Mouse (Mus musculus) hindbrain, embryonic 16.5 days (tissue): Measurements from ENCODE around the gene Aox2. TPM values are rescaled to one million over a fixed set of nuclear protein-coding genes. Genes with fewer than 3 reads are reported as not detected.

ENCODE experiments used
- ATAC-seq: fragments of 200-750 bp; cut with Nextera tagmentation; 2 replicates; pipeline ENCODE4 v1.8.0; 2017; ENCODE audit warnings: moderate TSS enrichment, moderate library complexity
- H3K27ac ChIP-seq: fragments of 300-500 bp; sonication (generic); 2 replicates; pipeline ENCODE4 v1.5.1; 2014; ENCODE audit warnings: low read depth, mild to moderate bottlenecking, control low read depth, low read length, moderate library complexity
- H3K27me3 ChIP-seq: fragments of 300-500 bp; sonication (generic); replicated peaks from 2 replicates; pipeline ENCODE4 v1.6.1; 2014; ENCODE audit warnings: low read length; ENCODE audit not compliant: control insufficient read depth, insufficient read depth
- H3K36me3 ChIP-seq: fragments of 300-500 bp; sonication (generic); 2 replicates; pipeline ENCODE4 v1.6.1; 2014; ENCODE audit warnings: mild to moderate bottlenecking, low read length, moderate library complexity, mixed read lengths; ENCODE audit not compliant: control insufficient read depth, insufficient read depth
- H3K4me1 ChIP-seq: fragments of 300-500 bp; sonication (generic); 2 replicates; pipeline ENCODE4 v1.6.1; 2014; ENCODE audit warnings: low read depth, low read length; ENCODE audit not compliant: control insufficient read depth, insufficient read depth
- H3K4me2 ChIP-seq: fragments of 300-500 bp; sonication (generic); 2 replicates; pipeline ENCODE4 v1.6.1; 2014; ENCODE audit warnings: mild to moderate bottlenecking, low read length, control low read depth, moderate library complexity
- H3K4me3 ChIP-seq: fragments of 300-500 bp; sonication (generic); 2 replicates; pipeline ENCODE4 v1.5.1; 2014; ENCODE audit warnings: mild to moderate bottlenecking, low read length, control low read depth, moderate library complexity
- H3K9ac ChIP-seq: fragments of 300-500 bp; sonication (generic); 2 replicates; pipeline ENCODE4 v1.6.1; 2014; ENCODE audit warnings: low read depth, mild to moderate bottlenecking, control low read depth, low read length, moderate library complexity
- H3K9me3 ChIP-seq: fragments of 300-500 bp; sonication (generic); 2 replicates; pipeline ENCODE4 v1.6.1; 2014; ENCODE audit warnings: mild to moderate bottlenecking, low read length, moderate library complexity; ENCODE audit not compliant: control insufficient read depth
- WGBS: fragments of 180-500 bp; shearing (Covaris S2); extraction: QIAGEN DNeasy Blood & Tissue Kit; methylation state at CpG from one replicate; pipeline ENCODE4 v1.1.7; 2014; 5-methylcytosine and 5-hydroxymethylcytosine counted together
- polyA plus RNA-seq: library from polyadenylated mRNA; unstranded; fragments of >200 nt; fragmentation: Nextera tagmentation; extraction: Ambion mirVana; gene quantifications from 2 replicates; pipeline ENCODE4 v1.2.1, GENCODE M21; 2015

Gene Aox2
- polyA plus RNA-seq, 1 experiment from 2014 or later: 0.09 TPM

GRCm38 (mm10) chr1:58280381-58280780 is 2.3 kb downstream of the Aox2 start:
- WGBS: 90% methylated on average over 4 of the region's 4 CpGs
- no peaks in the 10 kb centered on the region for H3K9me3 ChIP-seq
- H3K4me2 ChIP-seq: no peak overlapping the region
- no peak overlapping the region for H3K4me3 ChIP-seq
- ATAC-seq: no peak
- H3K27ac ChIP-seq: no peak overlapping the region
- H3K4me1 ChIP-seq: no peaks in the 10 kb centered on the region
- H3K27me3 ChIP-seq: no peaks in the 10 kb centered on the region
- no peaks in the 10 kb centered on the region for H3K36me3 ChIP-seq
- no peak overlapping the region for H3K9ac ChIP-seq

GRCm38 (mm10) chr1:58280939-58281624 is 3.0 kb downstream of the Aox2 start:
- WGBS: 80% methylated on average over 13 of the region's 13 CpGs
- no peaks in the 10 kb centered on the region for H3K4me1 ChIP-seq
- H3K9ac ChIP-seq: no peak overlapping the region
- no peaks in the 10 kb centered on the region for H3K36me3 ChIP-seq
- no peaks in the 10 kb centered on the region for H3K27me3 ChIP-seq
- no peak overlapping the region for H3K4me3 ChIP-seq
- ATAC-seq: no peak
- no peaks in the 10 kb centered on the region for H3K9me3 ChIP-seq
- H3K4me2 ChIP-seq: no peak overlapping the region
- H3K27ac ChIP-seq: no peak overlapping the region

DNA sequence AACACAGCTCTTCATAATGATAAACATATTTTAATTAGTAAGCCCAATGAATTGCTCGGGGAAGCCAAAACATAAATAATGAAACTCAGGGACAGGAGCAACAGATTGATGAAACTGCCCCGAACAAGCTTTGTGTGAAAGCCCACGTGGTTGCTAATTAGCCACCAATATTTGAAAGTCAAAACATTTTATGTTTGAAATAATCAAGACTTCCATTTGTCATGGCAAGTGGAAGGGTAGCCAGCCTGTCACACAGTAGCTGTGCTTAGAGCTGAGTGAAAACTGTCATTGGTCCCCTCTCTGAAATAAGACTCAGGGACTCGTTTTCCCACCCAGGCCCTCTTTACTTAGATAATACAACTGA is 3.5 kb downstream of the Aox2 start:
- Histone ChIP-seq H3K4me2 (no peak overlapping the region), H3K9ac (no peak overlapping the region), H3K36me3 (no peaks in the 10 kb centered on the region), H3K27me3 (no peaks in the 10 kb centered on the region), H3K4me3 (no peak overlapping the region), H3K9me3 (no peaks in the 10 kb centered on the region), H3K27ac (no peak overlapping the region), H3K4me1 (no peaks in the 10 kb centered on the region)
- 70% methylated on average over 4 of the region's 4 CpGs for WGBS
- ATAC-seq: no peak

GRCm38 (mm10) chr1:58284505-58284904 is 6.4 kb downstream of the Aox2 start:
- Histone ChIP-seq H3K36me3 (no peaks in the 10 kb centered on the region), H3K27me3 (no peaks in the 10 kb centered on the region), H3K9me3 (no peaks in the 10 kb centered on the region), H3K9ac (no peak overlapping the region), H3K27ac (no peak overlapping the region), H3K4me2 (no peak overlapping the region), H3K4me1 (no peaks in the 10 kb centered on the region), H3K4me3 (no peak overlapping the region)
- no peak for ATAC-seq
- 53% methylated on average over 7 of the region's 7 CpGs for WGBS

GRCm38 (mm10) chr1:58288091-58288490 is 10.0 kb downstream of the Aox2 start:
- Histone ChIP-seq H3K27me3 (no peaks in the 10 kb centered on the region), H3K27ac (no peak overlapping the region), H3K4me3 (no peak overlapping the region), H3K4me2 (no peak overlapping the region), H3K9me3 (no peaks in the 10 kb centered on the region), H3K9ac (no peak overlapping the region), H3K4me1 (no peaks in the 10 kb centered on the region), H3K36me3 (no peaks in the 10 kb centered on the region)
- whole genome bisulfite sequencing: 89% methylated on average over 3 of the region's 3 CpGs
- ATAC-seq: no peak

GRCm38 (mm10) chr1:58289863-58290469 is 11.8 kb downstream of the Aox2 start:
- no peak for ATAC-seq
- H3K4me2 ChIP-seq: no peak overlapping the region
- H3K4me1 ChIP-seq: no peaks in the 10 kb centered on the region
- WGBS: 31% methylated on average over 16 of the region's 16 CpGs
- H3K4me3 ChIP-seq: no peak overlapping the region
- H3K27me3 ChIP-seq: no peaks in the 10 kb centered on the region
- no peaks in the 10 kb centered on the region for H3K36me3 ChIP-seq
- no peak overlapping the region for H3K27ac ChIP-seq
- H3K9ac ChIP-seq: no peak overlapping the region
- no peaks in the 10 kb centered on the region for H3K9me3 ChIP-seq

- Histone ChIP-seq H3K4me1 (no peaks in the 10 kb centered on the region), H3K4me3 (no peak overlapping the region), H3K9ac (no peak overlapping the region), H3K36me3 (no peaks in the 10 kb centered on the region), H3K9me3 (no peaks in the 10 kb centered on the region), H3K27ac (no peak overlapping the region), H3K4me2 (no peak overlapping the region), H3K27me3 (no peaks in the 10 kb centered on the region)
- peak; percentile 38; the same call in 1 of the 2 replicates for ATAC-seq
- WGBS: 55% methylated on average over 13 of the region's 13 CpGs
Observed at GRCm38 (mm10) chr1:58291394-58292300, 13.5 kb downstream of the Aox2 start.

- no peak overlapping the region for H3K27ac ChIP-seq
- no peak for ATAC-seq
- WGBS: 85% methylated on average over 5 of the region's 5 CpGs
- H3K4me1 ChIP-seq: no peaks in the 10 kb centered on the region
- H3K27me3 ChIP-seq: no peaks in the 10 kb centered on the region
- H3K9me3 ChIP-seq: no peaks in the 10 kb centered on the region
- no peak overlapping the region for H3K4me3 ChIP-seq
- no peak overlapping the region for H3K4me2 ChIP-seq
- no peaks in the 10 kb centered on the region for H3K36me3 ChIP-seq
- no peak overlapping the region for H3K9ac ChIP-seq
Observed at GRCm38 (mm10) chr1:58294730-58295129, 16.6 kb downstream of the Aox2 start.

GRCm38 (mm10) chr1:58296278-58296677 is 18.2 kb downstream of the Aox2 start:
- ATAC-seq: peak; percentile 95
- Histone ChIP-seq H3K4me2 (no peak overlapping the region), H3K27ac (no peak overlapping the region), H3K27me3 (no peaks in the 10 kb centered on the region), H3K36me3 (no peaks in the 10 kb centered on the region), H3K9ac (no peak overlapping the region), H3K4me1 (no peaks in the 10 kb centered on the region), H3K4me3 (no peak overlapping the region), H3K9me3 (no peaks in the 10 kb centered on the region)
- 9% methylated on average over 7 of the region's 7 CpGs for WGBS
